Mouse (Mus musculus): Measurements from ENCODE around the gene Palm2. TPM values are rescaled to one million over a fixed set of nuclear protein-coding genes. Genes with fewer than 3 reads are reported as not detected.

Palm2 gene
- total and polyA plus RNA-seq, 2 experiments from 2014 or later, result 26.4 to 33.1 TPM

DNA sequence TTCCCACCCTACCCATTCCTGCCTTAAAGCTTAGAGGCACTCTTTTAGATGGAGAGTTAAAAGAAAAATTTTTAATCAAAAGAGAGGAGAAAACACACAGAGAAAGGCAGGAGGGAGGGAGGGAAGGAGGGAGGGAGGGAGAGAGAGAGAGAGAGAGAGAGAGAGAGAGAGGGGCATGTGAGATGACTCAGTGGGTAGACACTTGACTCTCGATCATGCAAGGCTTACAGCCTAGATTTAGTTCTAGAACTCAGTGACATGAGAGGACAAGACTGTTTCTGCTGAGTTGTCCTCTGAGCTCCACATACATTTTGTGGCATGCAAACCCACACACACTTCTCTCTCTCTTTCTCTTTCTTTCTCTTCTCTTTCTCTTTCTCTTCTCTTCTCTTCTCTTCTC lies 125.4 kb downstream of the Palm2 start:
- no peak for TF ChIP-seq CTCF (IDR thresholded peaks at IDR 0.05)
- Histone ChIP-seq H3K4me3 (ENCODE audit: low read depth, low read length) (no peak overlapping the region), H3K9ac (replicated peaks; ENCODE audit: low read length, poor library complexity, severe bottlenecking) (no peak overlapping the region), H3K27me3 (ENCODE audit: insufficient read depth, low read length) (no peaks in the 10 kb centered on the region), H3K27ac (ENCODE audit: low read depth, low read length) (no peak overlapping the region), H3K9me3 (ENCODE audit: low read length) (no peaks in the 10 kb centered on the region), H3K4me1 (ENCODE audit: insufficient read depth, low read length) (no peaks in the 10 kb centered on the region), H3K4me2 (ENCODE audit: low read depth, low read length, poor library complexity, severe bottlenecking) (no peak overlapping the region), H3K36me3 (ENCODE audit: insufficient read depth, low read length) (no peaks in the 10 kb centered on the region)
- ATAC-seq (ENCODE audit: low FRiP score) (no peak), DNase-seq (ENCODE audit: low spot score) (no peak)
- 92% methylated on average over 1 of the region's 1 CpGs for WGBS

DNA sequence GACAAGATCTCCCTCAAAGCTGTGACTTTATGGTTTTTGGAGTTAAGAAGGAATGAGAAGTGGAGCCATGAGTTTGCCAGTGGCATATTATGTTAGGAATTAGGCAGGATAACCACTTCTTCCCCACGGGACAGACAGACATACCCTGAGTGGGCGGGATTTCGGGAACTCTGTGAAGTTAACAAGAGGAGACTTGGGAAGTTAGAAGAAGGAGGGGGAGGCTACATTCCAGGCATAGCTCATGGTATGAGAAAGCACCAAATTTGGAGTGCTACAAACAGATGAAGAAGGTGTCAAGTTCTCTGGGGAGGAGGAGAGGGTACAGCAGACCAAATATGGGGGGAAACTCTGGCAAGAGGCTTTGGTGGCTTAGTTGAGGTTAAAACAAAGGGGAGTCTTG lies 126.0 kb downstream of the Palm2 start:
- TF ChIP-seq CTCF (IDR thresholded peaks at IDR 0.05), result no peak
- WGBS, result 71% methylated on average over 3 of the region's 3 CpGs
- H3K27me3 ChIP-seq (ENCODE audit: insufficient read depth, low read length), result no peaks in the 10 kb centered on the region
- H3K36me3 ChIP-seq (ENCODE audit: insufficient read depth, low read length), result no peaks in the 10 kb centered on the region
- no peaks in the 10 kb centered on the region for H3K9me3 ChIP-seq (ENCODE audit: low read length)
- no peak overlapping the region for H3K4me3 ChIP-seq (ENCODE audit: low read depth, low read length)
- no peak overlapping the region for H3K9ac ChIP-seq (replicated peaks; ENCODE audit: low read length, poor library complexity, severe bottlenecking)
- DNase-seq (ENCODE audit: low spot score), result no peak
- no peak overlapping the region for H3K27ac ChIP-seq (ENCODE audit: low read depth, low read length)
- ATAC-seq (ENCODE audit: low FRiP score), result no peak
- H3K4me2 ChIP-seq (ENCODE audit: low read depth, low read length, poor library complexity, severe bottlenecking), result no peak overlapping the region
- no peaks in the 10 kb centered on the region for H3K4me1 ChIP-seq (ENCODE audit: insufficient read depth, low read length)

DNA sequence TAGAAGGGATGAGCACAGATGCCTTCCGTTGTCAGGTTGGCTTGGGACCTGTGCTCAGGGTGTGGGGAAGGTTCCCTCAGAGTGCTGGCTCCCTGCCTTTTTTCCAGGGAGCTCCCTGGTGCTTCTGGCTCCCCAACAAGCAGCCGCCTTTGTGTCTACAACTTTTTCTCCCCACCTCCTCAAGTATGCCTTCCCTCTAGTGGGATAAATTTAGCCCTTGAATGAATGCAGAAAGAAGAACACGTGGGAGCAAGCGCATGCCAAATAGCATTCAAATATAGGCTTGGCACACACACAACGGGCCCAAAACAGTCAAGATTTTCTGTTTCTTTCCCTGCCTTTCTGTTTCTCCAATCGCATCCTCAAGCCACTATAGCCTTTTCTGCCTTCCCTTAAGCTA lies 127.0 kb downstream of the Palm2 start:
- Histone ChIP-seq H3K4me1 (ENCODE audit: insufficient read depth, low read length) (no peaks in the 10 kb centered on the region), H3K4me3 (ENCODE audit: low read depth, low read length) (no peak overlapping the region), H3K27ac (ENCODE audit: low read depth, low read length) (0 out of 2 replicates have a peak overlapping the region, but pooled peaks have one; percentile 6), H3K9ac (replicated peaks; ENCODE audit: low read length, poor library complexity, severe bottlenecking) (no peak overlapping the region), H3K27me3 (ENCODE audit: insufficient read depth, low read length) (no peaks in the 10 kb centered on the region), H3K36me3 (ENCODE audit: insufficient read depth, low read length) (no peaks in the 10 kb centered on the region), H3K4me2 (ENCODE audit: low read depth, low read length, poor library complexity, severe bottlenecking) (no peak overlapping the region), H3K9me3 (ENCODE audit: low read length) (no peaks in the 10 kb centered on the region)
- no peak for TF ChIP-seq CTCF (IDR thresholded peaks at IDR 0.05)
- ATAC-seq (ENCODE audit: low FRiP score) (no peak), DNase-seq (ENCODE audit: low spot score) (peak; percentile 31)
- 63% methylated on average over 6 of the region's 6 CpGs for WGBS

DNA sequence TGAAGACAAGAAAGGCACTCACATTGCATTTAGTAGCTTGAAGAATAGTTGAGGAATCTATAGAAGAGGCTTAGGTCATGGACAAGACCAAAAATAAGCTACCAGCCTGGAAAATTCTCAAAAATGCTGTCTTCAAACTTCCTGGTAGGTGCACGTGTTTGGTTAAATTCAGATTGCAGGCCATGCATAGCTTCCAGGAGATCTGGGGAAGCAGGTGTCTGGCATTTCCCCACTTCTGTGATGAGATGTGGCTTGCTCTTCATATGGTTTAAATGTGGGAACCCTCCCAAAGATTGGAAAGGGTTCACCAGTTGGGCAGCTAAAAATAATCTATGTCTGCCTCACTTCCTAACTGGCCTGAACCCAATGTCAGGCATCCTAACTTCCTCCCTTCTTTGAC lies 131.2 kb downstream of the Palm2 start:
- Histone ChIP-seq H3K4me1 (ENCODE audit: insufficient read depth, low read length) (peaks cover 6% of the 10 kb centered on the region; the same call in 1 of the 2 replicates), H3K9ac (replicated peaks; ENCODE audit: low read length, poor library complexity, severe bottlenecking) (no peak overlapping the region), H3K27me3 (ENCODE audit: insufficient read depth, low read length) (no peaks in the 10 kb centered on the region), H3K27ac (ENCODE audit: low read depth, low read length) (no peak overlapping the region), H3K9me3 (ENCODE audit: low read length) (no peaks in the 10 kb centered on the region), H3K4me2 (ENCODE audit: low read depth, low read length, poor library complexity, severe bottlenecking) (no peak overlapping the region), H3K36me3 (ENCODE audit: insufficient read depth, low read length) (no peaks in the 10 kb centered on the region), H3K4me3 (ENCODE audit: low read depth, low read length) (no peak overlapping the region)
- TF ChIP-seq CTCF (IDR thresholded peaks at IDR 0.05), result no peak
- WGBS, result 100% methylated on average over 1 of the region's 1 CpGs
- ATAC-seq (ENCODE audit: low FRiP score), result no peak
- no peak for DNase-seq (ENCODE audit: low spot score)

DNA sequence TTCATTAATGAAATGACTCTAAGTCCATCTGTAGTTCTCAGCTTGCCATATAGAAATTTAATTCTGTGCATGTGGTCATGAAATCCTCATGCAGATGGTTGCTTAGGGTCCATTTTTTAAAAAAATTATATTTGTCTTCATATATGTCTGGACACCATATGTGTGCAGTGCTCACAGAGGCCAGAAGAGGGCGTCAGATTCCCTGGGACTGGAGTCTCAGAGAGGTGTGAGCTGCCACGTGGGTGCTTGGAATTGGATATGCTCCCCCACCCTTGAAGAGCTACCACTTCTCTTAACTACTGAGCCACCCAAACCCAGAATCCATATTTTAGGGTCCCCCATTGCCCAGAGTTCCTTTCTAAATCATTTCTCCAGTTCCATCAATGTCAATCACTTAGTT lies 131.8 kb downstream of the Palm2 start:
- Histone ChIP-seq H3K9ac (replicated peaks; ENCODE audit: low read length, poor library complexity, severe bottlenecking) (no peak overlapping the region), H3K4me2 (ENCODE audit: low read depth, low read length, poor library complexity, severe bottlenecking) (no peak overlapping the region), H3K4me3 (ENCODE audit: low read depth, low read length) (no peak overlapping the region), H3K27ac (ENCODE audit: low read depth, low read length) (no peak overlapping the region), H3K4me1 (ENCODE audit: insufficient read depth, low read length) (peaks cover 8% of the 10 kb centered on the region; the same call in 1 of the 2 replicates), H3K27me3 (ENCODE audit: insufficient read depth, low read length) (no peaks in the 10 kb centered on the region), H3K9me3 (ENCODE audit: low read length) (no peaks in the 10 kb centered on the region), H3K36me3 (ENCODE audit: insufficient read depth, low read length) (no peaks in the 10 kb centered on the region)
- peak; percentile 24 for TF ChIP-seq CTCF (IDR thresholded peaks at IDR 0.05)
- DNase-seq (ENCODE audit: low spot score) (no peak), ATAC-seq (ENCODE audit: low FRiP score) (no peak)
- 49% methylated on average over 2 of the region's 2 CpGs for WGBS

DNA sequence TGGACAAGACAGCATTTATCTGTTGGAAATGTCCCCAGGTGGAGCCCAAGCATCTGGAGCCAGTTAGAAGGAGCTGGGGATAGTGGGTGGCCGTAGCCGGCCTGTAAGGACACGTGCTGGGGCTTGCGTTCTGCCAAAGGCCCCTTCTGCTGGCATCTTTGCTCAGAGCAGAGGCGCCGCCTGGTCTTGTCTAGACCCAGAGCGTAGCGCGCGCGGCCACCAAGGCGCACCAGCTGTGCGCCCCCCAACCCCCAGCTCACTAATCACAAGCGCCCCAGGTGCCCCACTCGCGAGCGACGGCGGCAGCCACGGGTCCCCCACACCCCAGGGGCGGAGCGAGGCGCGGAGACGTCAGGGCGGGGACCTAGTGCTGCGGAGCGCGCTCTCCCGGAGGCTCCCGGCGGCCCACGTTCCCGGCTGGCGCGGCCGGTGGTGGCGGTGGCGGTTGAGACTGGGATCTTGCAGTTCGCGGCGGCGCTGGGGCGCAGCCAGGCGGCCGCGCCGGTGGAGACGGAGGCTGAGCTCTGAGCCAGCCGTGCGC lies 133.7 kb downstream of the Palm2 start, which contains the start of gene Pakap:
Gene Pakap, plus strand, starts transcription at position 514 of the 541 bp plus-strand sequence.
- no peaks in the 10 kb centered on the region for H3K27me3 ChIP-seq (ENCODE audit: insufficient read depth, low read length)
- TF ChIP-seq CTCF (IDR thresholded peaks at IDR 0.05), result peak; percentile 22; the same call in 1 of the 2 replicates
- under 1% methylated on average over 45 of the region's 51 CpGs for WGBS
- H3K4me3 ChIP-seq (ENCODE audit: low read depth, low read length), result peak within 1 kb of the TSS; percentile 68
- ATAC-seq (ENCODE audit: low FRiP score) (peak; percentile 85), DNase-seq (ENCODE audit: low spot score) (peak; percentile 63)
- no peaks in the 10 kb centered on the region for H3K9me3 ChIP-seq (ENCODE audit: low read length)
- peak within 1 kb of the TSS; percentile 75 for H3K9ac ChIP-seq (replicated peaks; ENCODE audit: low read length, poor library complexity, severe bottlenecking)
- H3K4me1 ChIP-seq (ENCODE audit: insufficient read depth, low read length), result peaks cover 8% of the 10 kb centered on the region; the same call in 1 of the 2 replicates
- no peaks in the 10 kb centered on the region for H3K36me3 ChIP-seq (ENCODE audit: insufficient read depth, low read length)
- peak within 1 kb of the TSS; percentile 76 for H3K27ac ChIP-seq (ENCODE audit: low read depth, low read length)
- peak within 1 kb of the TSS; percentile 93 for H3K4me2 ChIP-seq (ENCODE audit: low read depth, low read length, poor library complexity, severe bottlenecking)
